Mouse (Mus musculus) embryonic fibroblast, embryonic 13.5 days (primary cell): ENCODE measurements around the gene A730071L15Rik.

Experiments used
- CTCF ChIP-seq: IDR thresholded peaks from 2 replicates; pipeline ENCODE4 v1.5.1; 2011; ENCODE audit warnings: mild to moderate bottlenecking, control low read depth, low read length, moderate library complexity, borderline replicate concordance; ENCODE audit not compliant: insufficient read depth
- POLR2A ChIP-seq: IDR thresholded peaks from 2 replicates; pipeline ENCODE4 v1.6.1; 2011; ENCODE audit warnings: low read depth, mild to moderate bottlenecking, control low read depth, low read length, moderate library complexity

- TF ChIP-seq POLR2A (no peak), CTCF (no peak)
These were observed 16.6 kb upstream of the A730071L15Rik start for GRCm38 (mm10) chr11:6183246-6183645.
